Mouse (Mus musculus) retina, postnatal 7 days (tissue): ENCODE results near the gene Lrrc71.

Source experiments
- DNase-seq: peaks from one replicate; pipeline ENCODE4 v3.0.0-alpha.2; 2012; ENCODE audit warnings: low read depth, low spot score

Lrrc71 gene

DNA sequence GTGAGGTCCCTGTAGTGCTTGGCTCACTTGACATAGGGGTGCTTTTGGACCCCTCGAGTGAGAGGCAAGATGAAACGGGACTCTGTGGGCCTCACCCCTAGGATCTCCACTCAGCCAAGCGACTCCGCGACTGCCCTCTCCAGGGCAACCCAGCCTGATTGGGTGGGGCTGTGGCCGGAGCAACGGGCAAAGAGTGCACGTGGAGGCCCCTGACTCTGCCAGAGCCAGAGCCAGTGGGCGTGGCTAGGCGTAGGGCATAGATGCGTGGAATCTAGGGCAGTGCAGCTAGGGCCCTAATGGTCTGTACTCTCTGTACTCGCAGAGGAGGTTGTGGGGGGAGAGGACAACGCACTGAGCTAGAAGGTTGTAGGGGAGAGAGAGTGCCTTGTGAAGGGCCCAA, at the start of gene Lrrc71:
TSS of gene Lrrc71 (minus strand) at position 195 of the 400 bp plus-strand sequence.
- peak; percentile 27 for DNase-seq

- no peak for DNase-seq
Measured at GRCm38 (mm10) chr3:87796736-87797334, 48.4 kb upstream of the Lrrc71 start, which contains the start of gene Insrr. Gene Insrr, plus strand, starts transcription at chr3:87796951.

DNA sequence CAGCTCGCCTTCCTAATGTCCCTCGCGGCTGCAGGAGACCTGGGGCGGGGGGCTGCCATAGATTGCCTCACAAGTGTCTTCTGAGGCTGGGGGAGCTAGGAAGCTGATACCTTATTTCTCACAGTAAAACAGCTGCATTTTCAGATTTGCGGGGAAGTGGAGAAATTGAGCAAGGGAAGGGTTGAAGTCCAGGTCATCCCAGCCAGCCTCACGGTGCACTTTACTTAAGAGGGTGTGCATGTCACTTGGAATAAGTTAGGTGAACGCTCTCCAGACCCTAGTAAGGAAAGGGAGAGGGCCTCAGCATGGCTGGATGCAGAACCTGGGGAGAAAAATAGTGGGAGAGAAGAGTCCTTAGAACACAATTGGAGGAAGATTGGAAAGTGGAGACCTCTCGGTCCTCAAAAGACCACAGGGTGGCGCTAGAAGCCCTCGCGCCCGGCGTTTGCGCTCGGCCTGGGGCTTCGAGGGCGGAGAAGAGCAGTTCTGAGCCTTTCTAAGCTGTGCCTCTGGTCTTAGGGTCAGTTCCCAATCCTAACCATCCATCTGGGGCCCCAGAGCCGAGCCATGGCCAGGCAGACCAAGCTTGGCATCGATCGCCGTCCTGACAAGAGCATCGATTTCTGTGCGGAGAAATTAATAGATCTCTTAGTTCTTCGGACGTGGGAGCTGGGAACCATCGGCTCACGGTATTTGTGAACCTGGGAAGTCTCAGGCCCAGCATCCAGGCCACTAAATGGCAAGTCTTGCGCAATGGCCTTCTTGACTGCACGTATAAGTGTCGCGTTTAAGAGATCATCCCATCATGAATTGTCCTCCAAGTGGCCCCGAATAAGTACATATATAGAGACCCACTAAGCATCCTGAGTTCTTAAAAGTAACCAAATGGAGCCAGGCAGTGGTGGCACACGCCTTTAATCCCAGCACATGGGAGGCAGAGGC, 47.2 kb upstream of the Lrrc71 start:
- DNase-seq, result peak; percentile 49

DNA sequence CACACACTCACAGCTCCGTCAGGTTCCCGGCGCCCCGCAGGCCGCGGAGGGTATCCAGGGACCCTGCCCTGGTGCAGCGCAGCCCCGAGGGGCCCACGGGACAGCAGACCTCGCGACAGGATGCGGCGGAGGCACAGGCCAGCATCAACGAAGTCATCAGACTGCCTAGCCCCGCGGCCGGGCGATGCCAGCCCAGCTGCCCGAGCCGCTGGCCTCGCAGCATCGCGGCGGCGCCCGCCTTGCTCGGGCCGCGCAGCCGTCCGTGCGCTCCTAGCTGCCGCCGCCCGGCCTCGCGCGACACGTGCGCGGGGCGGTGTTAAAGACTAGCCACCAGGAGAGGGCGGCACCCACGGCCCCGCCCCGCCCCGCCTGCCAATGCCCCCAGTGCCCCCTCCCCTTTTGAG, 46.5 kb upstream of the Lrrc71 start, which contains the start of gene Ntrk1:
TSS of gene Ntrk1 (minus strand) at position 241 of the 404 bp plus-strand sequence.
- DNase-seq, result no peak

DNA sequence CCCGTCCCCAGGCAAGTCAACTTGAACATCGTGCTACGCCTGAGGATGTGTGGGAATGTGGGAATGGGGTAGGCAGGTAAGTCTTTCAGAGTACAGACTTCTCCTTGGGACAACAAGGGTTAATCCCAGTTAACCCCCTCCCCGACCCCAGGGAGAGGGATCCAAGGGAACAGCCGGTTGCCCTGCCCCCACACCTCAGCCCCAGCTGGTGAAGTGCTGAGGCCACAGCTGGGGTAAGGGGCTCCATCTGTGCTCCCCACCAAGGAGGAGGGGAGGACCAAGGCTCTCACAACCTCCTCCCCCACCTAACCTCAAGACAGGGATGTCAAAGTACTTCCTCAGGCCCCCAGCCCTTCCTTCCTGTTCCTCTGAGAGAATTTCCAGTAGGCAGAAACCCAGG, 41.3 kb upstream of the Lrrc71 start:
- no peak for DNase-seq

GRCm38 (mm10) chr3:87789248-87789647, 40.8 kb upstream of the Lrrc71 start:
- no peak for DNase-seq

DNA sequence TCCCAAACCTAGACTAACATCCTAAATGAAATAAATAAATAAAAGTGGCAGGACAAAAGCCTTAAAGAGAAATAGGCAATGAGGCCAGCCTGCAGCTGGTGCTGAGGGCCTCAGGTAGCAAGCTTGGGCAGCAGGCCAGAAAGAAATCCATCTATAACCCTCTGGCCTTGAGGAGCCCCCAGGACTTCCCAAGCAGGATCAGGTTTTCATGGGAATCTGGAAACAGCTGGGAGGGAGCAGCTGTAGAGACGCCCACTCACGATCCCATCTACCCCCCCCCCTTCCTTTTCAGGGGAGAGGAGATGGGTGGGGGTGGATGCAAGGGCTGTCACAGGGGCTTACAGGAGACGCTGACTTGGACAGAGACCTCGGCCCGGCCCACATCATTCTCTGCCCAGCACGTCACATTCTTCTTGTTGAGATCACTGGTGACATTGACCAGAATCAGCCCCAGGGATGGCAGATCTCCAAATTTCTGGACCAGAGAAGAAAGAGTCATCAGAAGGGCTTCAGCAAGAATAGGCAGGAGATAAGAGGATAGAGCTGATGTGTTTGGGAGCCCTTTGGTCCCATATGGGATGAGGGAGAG, 37.3 kb upstream of the Lrrc71 start:
- no peak for DNase-seq

DNA sequence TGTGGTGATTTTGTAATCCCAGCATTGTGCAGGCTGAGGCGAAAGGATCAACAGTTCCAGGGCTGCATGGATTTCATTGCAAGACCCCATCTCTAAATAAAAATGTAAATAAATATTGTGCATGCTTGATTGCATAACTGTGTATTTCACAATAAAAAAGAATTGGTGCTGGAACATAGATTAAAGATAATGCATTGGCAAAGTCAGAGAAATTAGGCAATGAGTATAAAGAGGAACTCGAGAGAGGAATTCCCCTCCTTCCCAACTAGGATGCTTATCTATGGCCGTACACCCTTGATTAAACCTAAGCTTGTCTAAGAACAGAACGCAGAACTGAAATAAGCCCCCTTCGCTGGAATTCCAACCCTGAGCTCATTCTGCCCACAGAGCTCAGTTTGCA, 36.7 kb upstream of the Lrrc71 start:
- DNase-seq, result no peak

- DNase-seq, result no peak
Measured at GRCm38 (mm10) chr3:87783282-87784023, 35.0 kb upstream of the Lrrc71 start.

- no peak for DNase-seq
Measured at GRCm38 (mm10) chr3:87779086-87779485, 30.7 kb upstream of the Lrrc71 start.

GRCm38 (mm10) chr3:87778283-87778682, 29.9 kb upstream of the Lrrc71 start:
- no peak for DNase-seq

GRCm38 (mm10) chr3:87771088-87771487, 22.7 kb upstream of the Lrrc71 start:
- no peak for DNase-seq

- DNase-seq, result peak; percentile 56
Measured at GRCm38 (mm10) chr3:87770280-87770679, 21.9 kb upstream of the Lrrc71 start.

GRCm38 (mm10) chr3:87769506-87769905, 21.1 kb upstream of the Lrrc71 start:
- DNase-seq, result no peak

- DNase-seq, result peak; percentile 60
Measured at GRCm38 (mm10) chr3:87768844-87769243, 20.4 kb upstream of the Lrrc71 start.

GRCm38 (mm10) chr3:87768431-87768830, 20.0 kb upstream of the Lrrc71 start:
- no peak for DNase-seq

GRCm38 (mm10) chr3:87767764-87768163, 19.3 kb upstream of the Lrrc71 start:
- no peak for DNase-seq

DNA sequence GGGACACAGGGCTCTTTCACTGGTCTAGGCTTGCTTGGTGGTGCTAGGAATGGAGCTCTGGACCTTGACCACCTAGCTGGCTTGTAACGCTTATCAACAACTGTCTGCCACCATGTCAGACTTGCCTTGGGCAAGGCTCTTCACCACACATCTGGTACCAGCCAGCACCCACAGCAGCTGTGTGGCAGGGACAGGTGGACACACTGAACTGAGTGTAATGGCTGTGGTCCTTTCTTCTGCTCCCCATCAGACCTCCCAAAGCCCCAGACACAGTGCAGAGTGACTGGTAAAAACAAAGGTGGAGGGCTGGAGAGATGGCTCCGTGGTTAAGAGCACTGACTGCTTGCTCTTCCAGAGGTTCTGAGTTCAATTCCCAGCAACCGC, 17.9 kb upstream of the Lrrc71 start:
- DNase-seq, result no peak

GRCm38 (mm10) chr3:87765631-87766283, 17.3 kb upstream of the Lrrc71 start:
- no peak for DNase-seq

DNA sequence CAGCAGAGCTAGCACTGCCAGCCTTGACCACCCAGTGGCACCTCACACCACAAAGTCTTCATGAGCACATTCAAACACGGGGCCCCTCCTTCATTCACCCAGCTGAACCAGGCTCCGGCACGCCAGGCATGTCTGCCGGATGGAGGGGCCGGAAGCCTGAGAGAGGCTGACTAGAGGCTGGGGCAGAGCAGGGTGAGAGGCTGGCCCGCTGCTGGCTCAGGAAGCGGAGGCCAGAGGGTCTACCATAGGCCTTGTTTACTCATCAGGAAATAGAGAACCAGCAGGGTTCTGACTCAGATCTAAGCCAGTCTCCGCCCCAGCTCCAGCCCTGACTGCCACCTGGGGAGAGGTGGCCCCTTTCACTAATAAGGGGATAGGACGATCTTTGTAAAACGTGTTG, 16.7 kb upstream of the Lrrc71 start:
- no peak for DNase-seq

DNA sequence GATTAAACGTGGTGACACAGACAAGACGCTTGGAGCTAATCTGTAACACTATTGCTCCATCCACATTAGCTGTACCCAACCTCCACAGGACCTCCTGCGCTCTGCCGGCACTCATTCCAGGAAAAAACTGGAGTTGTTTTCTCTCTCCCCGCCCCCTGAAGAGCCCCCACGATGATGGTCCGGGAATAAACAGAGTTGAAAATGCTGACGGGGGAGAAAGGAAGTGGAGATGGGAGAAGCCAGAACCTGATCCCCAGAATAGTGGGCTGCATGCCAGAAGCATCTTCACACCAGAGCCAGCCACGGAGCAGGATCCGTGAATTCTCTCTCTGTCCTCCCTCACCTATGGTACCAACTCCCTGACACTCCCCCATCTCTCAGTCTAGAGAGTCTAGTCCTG, 16.1 kb upstream of the Lrrc71 start:
- no peak for DNase-seq
